Comparison of ENCODE assay signal across 7 mouse cellular contexts in the genomic region with DNA sequence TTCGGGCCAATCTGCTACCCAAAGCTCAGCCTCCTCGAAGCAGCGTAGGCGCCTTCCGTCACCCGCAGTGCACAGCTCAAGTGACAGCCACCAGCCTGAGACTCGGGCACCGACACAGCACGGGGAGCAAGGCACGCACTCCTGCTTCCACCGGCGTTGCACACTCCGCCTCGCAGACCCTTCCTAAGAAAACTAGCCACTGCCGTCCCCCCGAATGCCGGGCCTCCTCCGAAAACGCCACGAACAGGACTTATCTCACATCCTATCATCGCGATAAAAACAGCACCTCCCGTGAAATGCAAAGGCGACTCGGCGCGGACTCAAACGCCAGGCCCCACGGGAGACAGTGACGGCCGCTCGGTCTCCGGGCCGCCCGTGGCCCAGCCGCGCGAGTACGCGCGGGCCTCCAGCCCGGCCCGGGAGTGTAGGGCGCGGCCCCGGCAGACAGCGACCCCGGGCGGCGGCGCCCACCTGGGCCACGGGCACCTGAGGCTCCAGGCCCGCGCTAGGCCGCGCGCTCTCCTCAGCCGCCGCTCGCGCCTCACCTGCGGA. TPM values are rescaled to one million over a fixed set of nuclear protein-coding genes. Genes with fewer than 3 reads are reported as not detected.
DNase-seq lines count a peak whose midpoint lies in the region; ATAC-seq and TF ChIP-seq lines count a peak whose summit lies in the region.

No protein-coding gene starts in this region.

- H3K36me3 ChIP-seq in G1E (replicated peaks): no peaks in the 10 kb centered on the region
- H3K36me3 ChIP-seq in embryonic facial prominence, embryonic 12.5 days: no peaks in the 10 kb centered on the region

- ATAC-seq in G1E (ENCODE audit: extremely low read depth, insufficient number of reproducible peaks, low FRiP score, poor library complexity, severe bottlenecking): peak; percentile 32; the same call in 1 of the 2 replicates
- ATAC-seq in embryonic facial prominence, embryonic 12.5 days (ENCODE audit: insufficient number of reproducible peaks, insufficient read depth, low FRiP score, low TSS enrichment): peak; percentile 80

- peaks cover 32% of the 10 kb centered on the region for H3K27me3 ChIP-seq in G1E (ENCODE audit: insufficient read depth, low read length)
- H3K27me3 ChIP-seq in embryonic facial prominence, embryonic 12.5 days: no peaks in the 10 kb centered on the region

- H3K4me3 ChIP-seq in G1E (ENCODE audit: low read depth, low read length): peak overlapping the region; percentile 87
- H3K4me3 ChIP-seq in embryonic facial prominence, embryonic 12.5 days: peak overlapping the region; percentile 93

- H3K4me2 ChIP-seq in embryonic facial prominence, embryonic 12.5 days (replicated peaks): peak overlapping the region; percentile 66

- DNase-seq in G1E (ENCODE audit: low spot score): peak; percentile 31
- DNase-seq in adrenal gland, postnatal 14 days: peak; percentile 72
- peak; percentile 55 for DNase-seq in heart, postnatal 4 days
- DNase-seq in left cerebral cortex, adult 18-20 months (ENCODE audit: low spot score in 2 of 2): peak; percentile 62 to 78
- DNase-seq in lung, postnatal 36 days: peak; percentile 62
- peak; percentile 53 for DNase-seq in right cerebral cortex, postnatal 14 days

- H3K27ac ChIP-seq in embryonic facial prominence, embryonic 12.5 days: peak overlapping the region; percentile 91

- TF ChIP-seq CTCF in G1E (IDR thresholded peaks at IDR 0.05; ENCODE audit: low read depth, low read length): no peak

- peak overlapping the region; percentile 91 for H3K9ac ChIP-seq in embryonic facial prominence, embryonic 12.5 days

- under 1% methylated on average over 60 of the region's 62 CpGs for WGBS in embryonic facial prominence, embryonic 12.5 days

- no peaks in the 10 kb centered on the region for H3K9me3 ChIP-seq in G1E (replicated peaks)
- H3K9me3 ChIP-seq in embryonic facial prominence, embryonic 12.5 days: no peaks in the 10 kb centered on the region

- peaks cover 22% of the 10 kb centered on the region for H3K4me1 ChIP-seq in G1E (ENCODE audit: insufficient read depth, low read depth, low read length)
- H3K4me1 ChIP-seq in embryonic facial prominence, embryonic 12.5 days: peaks cover 5% of the 10 kb centered on the region; the same call in 1 of the 2 replicates

RNA-seq across cellular contexts. Expression of a gene that starts 1.1 kb away (rescaled TPM):
- total RNA-seq in G1E (2014; fragmentation: Nextera tagmentation) (21.4 and 32.8 TPM in 2 replicates), G1E (2017) (8.0 and 10.0 TPM in 2 replicates)
- polyA plus RNA-seq in G1E (2012): 1.1 and 1.9 TPM in 2 replicates
- 29.7 and 31.5 TPM in 2 replicates for total RNA-seq in adrenal gland, postnatal 14 days (2021)
- 51.3 and 51.7 TPM in 2 replicates for polyA plus RNA-seq in embryonic facial prominence, embryonic 12.5 days (2016; fragmentation: Nextera tagmentation; extraction: Ambion mirVana)
- total RNA-seq in heart, postnatal 4 days (2021): 10 to 100 TPM; 26.9 to 28.9 TPM
- total RNA-seq in left cerebral cortex, adult 18-20 months (2021): 10 to 100 TPM; 65.7 to 70.5 TPM

RNA-seq across cellular contexts. Expression of a gene that starts 24.3 kb away (rescaled TPM):
- total RNA-seq in G1E (2014; fragmentation: Nextera tagmentation) (not detected in 2 replicates), G1E (2017) (0.41 TPM in 1 of 2 replicates, not detected in the other)
- polyA plus RNA-seq in G1E (2012): not detected in 2 replicates
- total RNA-seq in adrenal gland, postnatal 14 days (2021): not detected in 2 replicates
- 0.88 and 2.7 TPM in 2 replicates for polyA plus RNA-seq in embryonic facial prominence, embryonic 12.5 days (2016; fragmentation: Nextera tagmentation; extraction: Ambion mirVana)
- total RNA-seq in heart, postnatal 4 days (2021): under 1 TPM in 1 of 2 experiments, not detected in 1; 0.23 TPM
- not detected for total RNA-seq in left cerebral cortex, adult 18-20 months (2021)

Comparison
In these comparisons a context has a peak if more than half of its experiments do, and no peak if none do; other contexts are left out.
1. Peak in every context shown above with its lines: DNase-seq, ATAC-seq, H3K4me3 ChIP-seq and H3K27ac ChIP-seq.